ENCODE assay signal across 8 mouse cellular contexts in genomic region chr17:26414184-26414522, GRCm38 (mm10). TPM values are rescaled to one million over a fixed set of nuclear protein-coding genes. Genes with fewer than 3 reads are reported as not detected.
DNase-seq lines count a peak whose midpoint lies in the region; ATAC-seq and TF ChIP-seq lines count a peak whose summit lies in the region.

No protein-coding gene starts in this region.

- no peak for TF ChIP-seq EP300 in heart, postnatal 0 days (IDR thresholded peaks at IDR 0.05; ENCODE audit: low read depth)

- ATAC-seq in heart, postnatal 0 days (ENCODE audit: insufficient read depth, low read depth), result peak; percentile 9; the same call in 1 of the 2 replicates
- ATAC-seq in hindbrain, embryonic 11.5 days (ENCODE audit: low FRiP score), result peak; percentile 12; the same call in 1 of the 2 replicates
- 0 out of 2 replicates have a peak, but pooled peaks have one; percentile 5 for ATAC-seq in midbrain, embryonic 11.5 days (ENCODE audit: low FRiP score)
- no peak for ATAC-seq in inflammation-experienced regulatory T-cells, adult 6 months

- H3K9me3 ChIP-seq in heart, postnatal 0 days (replicated peaks; ENCODE audit: control insufficient read depth, low read length), result no peaks in the 10 kb centered on the region
- H3K9me3 ChIP-seq in hindbrain, embryonic 11.5 days (ENCODE audit: control insufficient read depth, low read length), result no peaks in the 10 kb centered on the region
- H3K9me3 ChIP-seq in midbrain, embryonic 11.5 days (ENCODE audit: control insufficient read depth, low read length), result no peaks in the 10 kb centered on the region

- 1% methylated on average over 4 of the region's 5 CpGs for WGBS in heart, postnatal 0 days
- WGBS in bone marrow, adult 2 months, result 6% methylated on average over 5 of the region's 5 CpGs
- 32% methylated on average over 5 of the region's 5 CpGs for WGBS in hindbrain, embryonic 11.5 days
- 22% methylated on average over 5 of the region's 5 CpGs for WGBS in midbrain, embryonic 11.5 days

- peak overlapping the region; percentile 64 for H3K9ac ChIP-seq in heart, postnatal 0 days (replicated peaks; ENCODE audit: low read depth, low read length)
- peak overlapping the region; percentile 73; the same call in 1 of the 2 replicates for H3K9ac ChIP-seq in hindbrain, embryonic 11.5 days (ENCODE audit: low read depth, low read length)
- peak overlapping the region; percentile 72; the same call in 1 of the 2 replicates for H3K9ac ChIP-seq in midbrain, embryonic 11.5 days (ENCODE audit: low read length)

- H3K27ac ChIP-seq in heart, postnatal 0 days (ENCODE audit: low read depth), result peak overlapping the region; percentile 31; the same call in 1 of the 2 replicates
- no peak overlapping the region; the same call in 1 of the 2 replicates for H3K27ac ChIP-seq in bone marrow, adult 2 months (ENCODE audit: control insufficient read depth, insufficient read depth, low read depth, low read length, poor library complexity)
- H3K27ac ChIP-seq in hindbrain, embryonic 11.5 days (ENCODE audit: low read depth, low read length), result no peak overlapping the region
- H3K27ac ChIP-seq in midbrain, embryonic 11.5 days (ENCODE audit: low read depth, low read length), result no peak overlapping the region

- TF ChIP-seq POLR2A in bone marrow, adult 2 months (IDR thresholded peaks at IDR 0.05; ENCODE audit: borderline replicate concordance, control insufficient read depth, low read depth, low read length), result no peak

- peak overlapping the region; percentile 65 for H3K4me3 ChIP-seq in heart, postnatal 0 days (ENCODE audit: low read depth, low read length)
- peak overlapping the region; percentile 84 for H3K4me3 ChIP-seq in bone marrow, adult 2 months (replicated peaks; ENCODE audit: control insufficient read depth, low read depth, low read length)
- H3K4me3 ChIP-seq in hindbrain, embryonic 11.5 days (ENCODE audit: low read depth, low read length), result peak overlapping the region; percentile 73
- H3K4me3 ChIP-seq in midbrain, embryonic 11.5 days (ENCODE audit: low read depth, low read length), result peak overlapping the region; percentile 65

- H3K4me1 ChIP-seq in heart, postnatal 0 days (ENCODE audit: control insufficient read depth, insufficient read depth), result peaks cover 29% of the 10 kb centered on the region; the same call in 1 of the 2 replicates
- peaks cover 1% of the 10 kb centered on the region; the same call in 1 of the 2 replicates for H3K4me1 ChIP-seq in bone marrow, adult 2 months (ENCODE audit: control insufficient read depth, insufficient read depth, low read length)
- peaks cover 4% of the 10 kb centered on the region for H3K4me1 ChIP-seq in hindbrain, embryonic 11.5 days (replicated peaks; ENCODE audit: control insufficient read depth, insufficient read depth, low read length)
- peaks cover 10% of the 10 kb centered on the region; the same call in 1 of the 2 replicates for H3K4me1 ChIP-seq in midbrain, embryonic 11.5 days (ENCODE audit: control insufficient read depth, insufficient read depth, low read length)

- H3K4me2 ChIP-seq in heart, postnatal 0 days (ENCODE audit: low read depth, low read length), result peak overlapping the region; percentile 99
- H3K4me2 ChIP-seq in hindbrain, embryonic 11.5 days (replicated peaks; ENCODE audit: low read depth, low read length), result peak overlapping the region; percentile 98
- H3K4me2 ChIP-seq in midbrain, embryonic 11.5 days, result peak overlapping the region; percentile 100

- H3K27me3 ChIP-seq in heart, postnatal 0 days (ENCODE audit: control insufficient read depth, insufficient read depth, low read length), result 0 out of 2 replicates have a peak, but pooled peaks cover 6% of the 10 kb centered on the region
- H3K27me3 ChIP-seq in hindbrain, embryonic 11.5 days (ENCODE audit: control insufficient read depth, insufficient read depth, low read length), result peaks cover 29% of the 10 kb centered on the region
- H3K27me3 ChIP-seq in midbrain, embryonic 11.5 days (ENCODE audit: control insufficient read depth, insufficient read depth, low read length), result peaks cover 34% of the 10 kb centered on the region

- no peaks in the 10 kb centered on the region for H3K36me3 ChIP-seq in heart, postnatal 0 days (replicated peaks; ENCODE audit: control insufficient read depth, insufficient read depth, low read length)
- H3K36me3 ChIP-seq in hindbrain, embryonic 11.5 days (ENCODE audit: control insufficient read depth, insufficient read depth, low read length), result no peaks in the 10 kb centered on the region
- no peaks in the 10 kb centered on the region for H3K36me3 ChIP-seq in midbrain, embryonic 11.5 days (ENCODE audit: control insufficient read depth, insufficient read depth, low read length)

- TF ChIP-seq CTCF in heart, postnatal 0 days (IDR thresholded peaks at IDR 0.05; ENCODE audit: low read depth), result no peak
- TF ChIP-seq CTCF in bone marrow, adult 2 months (IDR thresholded peaks at IDR 0.05; ENCODE audit: control insufficient read depth, insufficient read depth, low read length), result no peak

- DNase-seq in heart, postnatal 0 days (ENCODE audit: low spot score), result no peak
- no peak for DNase-seq in heart, adult 11 months
- DNase-seq in hindbrain, embryonic 11.5 days (ENCODE audit: low spot score), result no peak
- peak; percentile 86 for DNase-seq in midbrain, embryonic 11.5 days (ENCODE audit: low spot score, missing footprints)
- no peak for DNase-seq in frontal cortex, postnatal 36 days (ENCODE audit: low spot score in 2 of 2)
- DNase-seq in right cerebral cortex, adult 18-20 months, result no peak

RNA-seq across cellular contexts. Expression of gene Neurl1b, which starts 0.5 kb away (rescaled TPM):
- total RNA-seq in heart, postnatal 0 days (2014; rRNA removed; ENCODE audit: low replicate concordance), result 66.1 and 143 TPM in 2 replicates
- 1.2 and 1.6 TPM in 2 replicates for polyA plus RNA-seq in heart, postnatal 0 days (2015; fragmentation: Nextera tagmentation; extraction: Ambion mirVana)
- polyA plus RNA-seq in bone marrow, adult 2 months (2011; ENCODE audit: insufficient read depth, insufficient read length, low replicate concordance, missing spikeins), result 1.3 and 1.9 TPM in 2 replicates
- 0.25 and 0.79 TPM in 2 replicates for polyA plus RNA-seq in hindbrain, embryonic 11.5 days (2014; fragmentation: Nextera tagmentation; extraction: Ambion mirVana)
- 0.18 and 0.46 TPM in 2 replicates for polyA plus RNA-seq in midbrain, embryonic 11.5 days (2014; fragmentation: Nextera tagmentation; extraction: Ambion mirVana)
- polyA plus RNA-seq in inflammation-experienced regulatory T-cells, adult 6 months (2017; shearing (Covaris generic)), result 1 to 10 TPM in 1 of 3 experiments, not detected in 2; 1.2 TPM
